In the genomic region with DNA sequence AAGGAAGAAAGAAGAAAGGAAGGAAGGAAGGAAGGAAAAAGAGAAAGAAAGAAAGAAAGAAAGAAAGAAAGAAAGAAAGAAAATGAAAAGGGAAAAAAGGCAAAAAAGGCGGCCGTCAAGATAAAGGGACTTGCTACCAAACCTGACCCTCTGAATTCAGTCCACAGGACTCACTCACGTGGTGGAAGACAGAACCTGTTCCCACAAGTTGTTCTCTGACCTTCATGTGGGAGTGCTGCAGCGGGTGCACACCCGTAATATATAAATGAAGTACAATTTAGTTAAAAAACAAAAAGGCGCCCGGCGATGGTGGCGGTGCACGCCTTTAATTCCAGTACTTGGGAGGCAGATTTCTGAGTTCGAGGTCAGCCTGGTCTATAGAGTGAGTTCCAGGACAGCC, we compare ENCODE assay signal across 16 mouse cellular contexts. TPM values are rescaled to one million over a fixed set of nuclear protein-coding genes. Genes with fewer than 3 reads are reported as not detected.
DNase-seq lines count a peak whose midpoint lies in the region; ATAC-seq and TF ChIP-seq lines count a peak whose summit lies in the region.
"Had no signal": no experiment of that assay in that cellular context is flagged by ENCODE, and none has a peak within 500 bp of the region (broad histone marks: within the 10 kb centered on the region; RNA-seq: fewer than 3 reads in every experiment).

No protein-coding gene starts in this region.

- peaks cover 64% of the 10 kb centered on the region for H3K4me1 ChIP-seq in forebrain, embryonic 10.5 days
- H3K4me1 ChIP-seq in forebrain, embryonic 11.5 days (replicated peaks; ENCODE audit: control insufficient read depth, insufficient read depth, low read length) = peaks cover 20% of the 10 kb centered on the region
- H3K4me1 ChIP-seq in kidney, adult 2 months (ENCODE audit: control insufficient read depth, insufficient read depth, low read length) = 0 out of 2 replicates have a peak, but pooled peaks cover 7% of the 10 kb centered on the region
- H3K4me1 ChIP-seq in kidney, embryonic 15.5 days = peaks cover 55% of the 10 kb centered on the region
- H3K4me1 ChIP-seq in E14TG2a.4 (replicated peaks; ENCODE audit: low read depth, low read length) = peaks cover 71% of the 10 kb centered on the region
- H3K4me1 ChIP-seq in forebrain, embryonic 16.5 days (replicated peaks; ENCODE audit: control insufficient read depth, insufficient read depth, low read length) = peaks cover 58% of the 10 kb centered on the region

- no peak for TF ChIP-seq POLR2A in kidney, adult 2 months (IDR thresholded peaks at IDR 0.05; ENCODE audit: low read depth, low read length)

- no peak for TF ChIP-seq CTCF in kidney, adult 2 months (conservative IDR thresholded peaks at IDR 0.05; ENCODE audit: insufficient read depth, insufficient read length, low read depth, low read length)
- no peak for TF ChIP-seq CTCF in E14TG2a.4 (conservative IDR thresholded peaks at IDR 0.05; ENCODE audit: low read length)

- no peak overlapping the region for H3K9ac ChIP-seq in forebrain, embryonic 11.5 days (ENCODE audit: low read length)
- no peak overlapping the region for H3K9ac ChIP-seq in kidney, embryonic 15.5 days
- no peak overlapping the region for H3K9ac ChIP-seq in forebrain, embryonic 16.5 days (replicated peaks; ENCODE audit: low read depth, low read length)

- H3K27me3 ChIP-seq in forebrain, embryonic 10.5 days (ENCODE audit: poor library complexity, severe bottlenecking) = no peaks in the 10 kb centered on the region
- no peaks in the 10 kb centered on the region for H3K27me3 ChIP-seq in forebrain, embryonic 11.5 days (ENCODE audit: control insufficient read depth, insufficient read depth, low read length)
- H3K27me3 ChIP-seq in kidney, adult 2 months (replicated peaks; ENCODE audit: control insufficient read depth, insufficient read depth, low read length) = no peaks in the 10 kb centered on the region
- H3K27me3 ChIP-seq in kidney, embryonic 15.5 days = no peaks in the 10 kb centered on the region
- no peaks in the 10 kb centered on the region for H3K27me3 ChIP-seq in E14TG2a.4 (ENCODE audit: insufficient read depth, low read length)
- no peaks in the 10 kb centered on the region for H3K27me3 ChIP-seq in forebrain, embryonic 16.5 days (replicated peaks; ENCODE audit: control insufficient read depth, insufficient read depth, low read length)
- H3K27me3 ChIP-seq: limb, embryonic 15.5 days had no signal

- peaks cover 25% of the 10 kb centered on the region for H3K36me3 ChIP-seq in forebrain, embryonic 10.5 days (replicated peaks)
- H3K36me3 ChIP-seq in forebrain, embryonic 11.5 days (ENCODE audit: control insufficient read depth, insufficient read depth, low read length) = peaks cover 3% of the 10 kb centered on the region; the same call in 1 of the 2 replicates
- no peaks in the 10 kb centered on the region for H3K36me3 ChIP-seq in kidney, adult 2 months (ENCODE audit: control insufficient read depth, insufficient read depth, low read length)
- H3K36me3 ChIP-seq in kidney, embryonic 15.5 days = peaks cover 11% of the 10 kb centered on the region
- H3K36me3 ChIP-seq in E14TG2a.4 (ENCODE audit: insufficient read depth, low read length) = peaks cover 59% of the 10 kb centered on the region
- 0 out of 2 replicates have a peak, but pooled peaks cover 2% of the 10 kb centered on the region for H3K36me3 ChIP-seq in forebrain, embryonic 16.5 days (ENCODE audit: control insufficient read depth, insufficient read depth)

- H3K9me3 ChIP-seq in forebrain, embryonic 10.5 days = no peaks in the 10 kb centered on the region
- H3K9me3 ChIP-seq in forebrain, embryonic 11.5 days (ENCODE audit: control insufficient read depth, low read length) = no peaks in the 10 kb centered on the region
- no peaks in the 10 kb centered on the region for H3K9me3 ChIP-seq in kidney, embryonic 15.5 days (replicated peaks)
- no peaks in the 10 kb centered on the region for H3K9me3 ChIP-seq in E14TG2a.4 (ENCODE audit: low read length)
- H3K9me3 ChIP-seq in forebrain, embryonic 16.5 days (ENCODE audit: control insufficient read depth, low read length) = no peaks in the 10 kb centered on the region
- H3K9me3 ChIP-seq: limb, embryonic 15.5 days had no signal

- 87% methylated on average over 11 of the region's 11 CpGs for WGBS in forebrain, embryonic 10.5 days
- 82% methylated on average over 11 of the region's 11 CpGs for WGBS in forebrain, embryonic 11.5 days
- 64% methylated on average over 11 of the region's 11 CpGs for WGBS in kidney, adult 2 months
- WGBS in kidney, embryonic 15.5 days = 71% methylated on average over 11 of the region's 11 CpGs
- WGBS in forebrain, embryonic 16.5 days = 76% methylated on average over 11 of the region's 11 CpGs

- no peak for DNase-seq in forebrain, embryonic 10.5 days (ENCODE audit: extremely low spot score, low spot score)
- no peak for DNase-seq in forebrain, embryonic 11.5 days (ENCODE audit: low spot score)
- peak; percentile 46 for DNase-seq in kidney, adult 2 months
- DNase-seq in adrenal gland, postnatal 14 days = no peak
- DNase-seq in lung, postnatal 25 days (ENCODE audit: low spot score) = no peak
- DNase-seq: cerebellum, adult 18-20 months; gastrocnemius, adult 2 months; lung, adult 2 months had no signal

- ATAC-seq in forebrain, embryonic 11.5 days (replicated peaks; ENCODE audit: low FRiP score) = no peak
- ATAC-seq in kidney, embryonic 15.5 days (replicated peaks; ENCODE audit: low FRiP score) = no peak
- no peak for ATAC-seq in forebrain, embryonic 16.5 days

- no peak overlapping the region for H3K27ac ChIP-seq in forebrain, embryonic 10.5 days
- no peak overlapping the region for H3K27ac ChIP-seq in forebrain, embryonic 11.5 days (ENCODE audit: low read depth, low read length)
- H3K27ac ChIP-seq in kidney, adult 2 months (ENCODE audit: insufficient read depth, low read depth, low read length) = no peak overlapping the region
- no peak overlapping the region for H3K27ac ChIP-seq in kidney, embryonic 15.5 days
- H3K27ac ChIP-seq in forebrain, embryonic 16.5 days (ENCODE audit: low read length) = no peak overlapping the region

- peak overlapping the region; percentile 93; the same call in 1 of the 2 replicates for H3K4me3 ChIP-seq in forebrain, embryonic 10.5 days
- H3K4me3 ChIP-seq in forebrain, embryonic 11.5 days (ENCODE audit: low read depth, low read length) = no peak overlapping the region
- H3K4me3 ChIP-seq in kidney, adult 2 months (ENCODE audit: insufficient read depth, low read depth, low read length) = no peak overlapping the region
- no peak overlapping the region for H3K4me3 ChIP-seq in kidney, embryonic 15.5 days (replicated peaks)
- H3K4me3 ChIP-seq in E14TG2a.4 (replicated peaks; ENCODE audit: low read length) = peak overlapping the region; percentile 92
- no peak overlapping the region for H3K4me3 ChIP-seq in forebrain, embryonic 16.5 days (replicated peaks; ENCODE audit: low read length)
- H3K4me3 ChIP-seq: erythroblast, embryonic 14.5 days; gastrocnemius, adult 2 months had no signal

- H3K4me2 ChIP-seq in forebrain, embryonic 11.5 days (ENCODE audit: low read depth, low read length, severe bottlenecking) = no peak overlapping the region
- H3K4me2 ChIP-seq in kidney, embryonic 15.5 days = no peak overlapping the region
- peak overlapping the region; percentile 94 for H3K4me2 ChIP-seq in forebrain, embryonic 16.5 days (ENCODE audit: low read length)

RNA-seq across cellular contexts. Expression of gene Mex3a, which starts 3.5 kb away (rescaled TPM):
- polyA plus RNA-seq in forebrain, embryonic 10.5 days (2016; fragmentation: Nextera tagmentation; extraction: Ambion mirVana) = 27.4 and 28.6 TPM in 2 replicates
- 44.4 and 46.2 TPM in 2 replicates for polyA plus RNA-seq in forebrain, embryonic 11.5 days (2014; fragmentation: Nextera tagmentation; extraction: Ambion mirVana)
- 0.61 and 0.63 TPM in 2 replicates for polyA plus RNA-seq in kidney, adult 2 months (2012; rRNA removed)
- 20.9 and 22.0 TPM in 2 replicates for polyA plus RNA-seq in kidney, embryonic 15.5 days (2015; fragmentation: Nextera tagmentation; extraction: Ambion mirVana)
- polyA plus RNA-seq in forebrain, embryonic 16.5 days (2015; fragmentation: Nextera tagmentation; extraction: Ambion mirVana) = 46.1 and 47.8 TPM in 2 replicates
- total RNA-seq in adrenal gland, postnatal 14 days (2021) = 4.2 and 4.4 TPM in 2 replicates

RNA-seq across cellular contexts. Expression of gene Lmna, which starts 18.9 kb away (rescaled TPM):
- polyA plus RNA-seq in forebrain, embryonic 10.5 days (2016; fragmentation: Nextera tagmentation; extraction: Ambion mirVana) = 11.6 and 11.8 TPM in 2 replicates
- 19.4 and 20.4 TPM in 2 replicates for polyA plus RNA-seq in forebrain, embryonic 11.5 days (2014; fragmentation: Nextera tagmentation; extraction: Ambion mirVana)
- polyA plus RNA-seq in kidney, adult 2 months (2012; rRNA removed) = 55.2 and 73.2 TPM in 2 replicates
- 89.2 and 92.0 TPM in 2 replicates for polyA plus RNA-seq in kidney, embryonic 15.5 days (2015; fragmentation: Nextera tagmentation; extraction: Ambion mirVana)
- 26.9 and 30.9 TPM in 2 replicates for polyA plus RNA-seq in forebrain, embryonic 16.5 days (2015; fragmentation: Nextera tagmentation; extraction: Ambion mirVana)
- total RNA-seq in adrenal gland, postnatal 14 days (2021) = 97.6 and 99.3 TPM in 2 replicates

RNA-seq across cellular contexts. Expression of gene Rab25, which starts 19.5 kb away (rescaled TPM):
- 2.8 and 4.0 TPM in 2 replicates for polyA plus RNA-seq in forebrain, embryonic 10.5 days (2016; fragmentation: Nextera tagmentation; extraction: Ambion mirVana)
- 0.43 and 1.1 TPM in 2 replicates for polyA plus RNA-seq in forebrain, embryonic 11.5 days (2014; fragmentation: Nextera tagmentation; extraction: Ambion mirVana)
- 50.1 and 50.9 TPM in 2 replicates for polyA plus RNA-seq in kidney, adult 2 months (2012; rRNA removed)
- polyA plus RNA-seq in kidney, embryonic 15.5 days (2015; fragmentation: Nextera tagmentation; extraction: Ambion mirVana) = 15.1 and 17.4 TPM in 2 replicates
- polyA plus RNA-seq in forebrain, embryonic 16.5 days (2015; fragmentation: Nextera tagmentation; extraction: Ambion mirVana) = not detected in 2 replicates
- not detected in 2 replicates for total RNA-seq in adrenal gland, postnatal 14 days (2021)
- total RNA-seq: adrenal gland, adult 18-20 months; common myeloid progenitor, adult 5-6 weeks; gastrocnemius, adult 2 months; megakaryocyte, adult 5-6 weeks had no signal
- polyA plus RNA-seq: erythroblast, embryonic 14.5 days had no signal

RNA-seq across cellular contexts. Expression of gene Lamtor2, which starts 24.2 kb away (rescaled TPM):
- 172 and 174 TPM in 2 replicates for polyA plus RNA-seq in forebrain, embryonic 10.5 days (2016; fragmentation: Nextera tagmentation; extraction: Ambion mirVana)
- 89.3 and 96.0 TPM in 2 replicates for polyA plus RNA-seq in forebrain, embryonic 11.5 days (2014; fragmentation: Nextera tagmentation; extraction: Ambion mirVana)
- polyA plus RNA-seq in kidney, adult 2 months (2012; rRNA removed) = 247 and 277 TPM in 2 replicates
- polyA plus RNA-seq in kidney, embryonic 15.5 days (2015; fragmentation: Nextera tagmentation; extraction: Ambion mirVana) = 167 and 173 TPM in 2 replicates
- 149 and 193 TPM in 2 replicates for polyA plus RNA-seq in forebrain, embryonic 16.5 days (2015; fragmentation: Nextera tagmentation; extraction: Ambion mirVana)
- total RNA-seq in adrenal gland, postnatal 14 days (2021) = 133 and 138 TPM in 2 replicates

RNA-seq across cellular contexts. Expression of gene Ubqln4, which starts 24.9 kb away (rescaled TPM):
- 73.4 and 77.4 TPM in 2 replicates for polyA plus RNA-seq in forebrain, embryonic 10.5 days (2016; fragmentation: Nextera tagmentation; extraction: Ambion mirVana)
- polyA plus RNA-seq in forebrain, embryonic 11.5 days (2014; fragmentation: Nextera tagmentation; extraction: Ambion mirVana) = 89.2 and 95.0 TPM in 2 replicates
- polyA plus RNA-seq in kidney, adult 2 months (2012; rRNA removed) = 59.9 and 63.5 TPM in 2 replicates
- 54.0 and 57.9 TPM in 2 replicates for polyA plus RNA-seq in kidney, embryonic 15.5 days (2015; fragmentation: Nextera tagmentation; extraction: Ambion mirVana)
- 43.5 and 46.0 TPM in 2 replicates for polyA plus RNA-seq in forebrain, embryonic 16.5 days (2015; fragmentation: Nextera tagmentation; extraction: Ambion mirVana)
- total RNA-seq in adrenal gland, postnatal 14 days (2021) = 70.3 and 75.3 TPM in 2 replicates

Comparison
In these comparisons a context has a peak if more than half of its experiments do, and no peak if none do; other contexts are left out.
1. H3K4me3 ChIP-seq: peak in forebrain, embryonic 10.5 days (single experiment) and E14TG2a.4 (single experiment); none in forebrain, embryonic 11.5 days (single experiment), kidney, adult 2 months (single experiment), kidney, embryonic 15.5 days (single experiment) and forebrain, embryonic 16.5 days (single experiment).
2. RNA of gene Mex3a, which starts 3.5 kb away (polyA plus RNA-seq): 46.1 to 47.8 TPM in forebrain, embryonic 16.5 days, 44.4 to 46.2 TPM in forebrain, embryonic 11.5 days, 27.4 to 28.6 TPM in forebrain, embryonic 10.5 days and 20.9 to 22.0 TPM in kidney, embryonic 15.5 days; 0.61 to 0.63 TPM in kidney, adult 2 months; every median in the first group is over 10 times any median in the second.